Mouse (Mus musculus) left cerebral cortex, postnatal 25 days (tissue): ENCODE results near the gene Cyp2c66. TPM values are rescaled to one million over a fixed set of nuclear protein-coding genes. Genes with fewer than 3 reads are reported as not detected.
"Not testable (repeated sequence)": the region's sequence is repeated elsewhere in the genome, so short reads cannot be mapped to it uniquely, and the experiment has no call there.

Source experiments
- DNase-seq, 2 experiments: peaks; one replicate each; pipeline ENCODE4 v3.0.0; 2022; ENCODE audit warnings: low spot score in 2 of 2, mixed read lengths in 1 of 2
- intact Hi-C: fragments of 180-260 bp; cut with DNase I; formaldehyde crosslinking; loops from one replicate; pipeline ENCODE4 v1.15.1; 2025
- total RNA-seq, 2 experiments: library from RNA; stranded (reverse); gene quantifications; 2 replicates each; pipeline ENCODE4 v1.2.3; 2021

Gene Cyp2c66
- not detected for total RNA-seq

DNA sequence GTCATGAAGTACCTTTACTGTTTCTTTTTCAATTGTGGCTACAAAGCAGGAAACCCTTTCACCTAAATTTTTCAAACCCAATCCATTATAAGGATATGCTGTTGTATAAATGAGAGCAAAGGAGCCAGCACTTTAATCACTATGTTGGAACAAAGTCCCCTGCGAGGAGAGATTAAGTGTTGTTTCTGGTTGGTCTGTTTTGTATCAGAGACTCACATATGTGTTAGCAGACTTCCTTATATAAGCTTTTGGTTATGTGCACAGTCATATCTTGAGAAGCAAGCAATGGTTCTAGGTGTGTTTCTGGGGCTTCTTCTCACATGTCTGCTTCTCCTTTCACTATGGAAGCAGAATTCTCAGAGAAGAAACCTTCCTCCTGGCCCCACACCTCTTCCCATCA, at the start of gene Cyp2c66:
Cyp2c66 (plus strand) TSS at position 255 of the 400 bp plus-strand sequence.
- intact Hi-C loops: no loop called here
- no peak for DNase-seq

DNA sequence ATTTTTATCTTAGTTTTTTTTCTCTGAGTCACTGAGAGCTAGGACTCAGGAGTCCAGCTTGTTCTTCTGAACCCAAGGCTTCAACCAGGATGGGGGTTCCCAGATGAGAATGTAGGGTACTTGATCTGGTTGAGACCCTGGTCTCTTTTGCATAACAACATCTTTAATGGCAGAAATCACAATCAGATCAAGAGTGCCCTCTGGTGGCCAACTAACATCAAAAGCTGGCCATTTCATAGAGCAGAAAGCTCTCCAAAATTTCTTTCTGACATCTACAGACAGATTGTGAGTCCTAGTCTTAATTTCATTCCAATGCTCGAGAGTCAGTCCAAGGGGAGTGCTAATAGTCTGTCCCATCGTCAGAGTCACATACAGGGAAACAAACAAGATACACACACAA, 14.9 kb upstream of the Cyp2c66 start:
- DNase-seq, intact Hi-C loops: not testable (repeated sequence)

DNA sequence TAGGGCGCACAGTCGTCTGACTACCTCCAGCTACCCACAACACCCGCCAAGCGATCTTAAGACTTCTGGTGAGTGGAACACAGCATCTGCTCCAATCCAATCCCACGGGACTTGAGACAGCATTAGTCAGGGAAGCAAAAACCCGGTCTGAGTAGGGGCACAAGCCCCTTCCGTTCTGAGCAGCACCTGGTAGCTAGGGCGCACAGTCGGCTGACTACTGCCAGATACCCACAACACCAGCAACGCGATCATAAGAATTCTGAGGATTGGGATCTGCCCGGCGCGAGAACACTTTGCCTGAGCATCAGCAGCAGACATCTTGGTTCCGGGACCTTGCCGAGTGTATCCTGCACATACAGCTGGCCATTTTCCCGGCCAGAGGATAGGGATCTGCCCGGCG, 43.1 kb downstream of the Cyp2c66 start:
- DNase-seq, intact Hi-C loops: not testable (repeated sequence)

Other genes with a start within 250 kb of the Cyp2c66 start
- gene Hells, start 183.0 kb upstream of the Cyp2c66 start, total RNA-seq: 1 to 10 TPM; 4.1 to 4.8 TPM
- under 1 TPM; 0.23 to 0.48 TPM for gene Cyp2c55, start 106.9 kb upstream of the Cyp2c66 start, total RNA-seq
- gene Cyp2c65, start 52.9 kb upstream of the Cyp2c66 start, total RNA-seq: under 1 TPM in 1 of 2 experiments, not detected in 1; 0.25 TPM
- not detected for gene Cyp2c29, start 155.5 kb downstream of the Cyp2c66 start, total RNA-seq